Mouse (Mus musculus) limb, embryonic 10.5 days (tissue): ENCODE measurements around the gene Myh14. TPM values are rescaled to one million over a fixed set of nuclear protein-coding genes. Genes with fewer than 3 reads are reported as not detected.
"Not testable (repeated sequence)": the region's sequence is repeated elsewhere in the genome, so short reads cannot be mapped to it uniquely, and the experiment has no call there.

Experiments
- DNase-seq: peaks from one replicate; pipeline ENCODE4 v3.0.0-alpha.2; 2017; ENCODE audit warnings: low spot score
- H3K27ac ChIP-seq: fragments of 300-500 bp; sonication (generic); 2 replicates; pipeline ENCODE4 v1.5.1; 2016; ENCODE audit warnings: mild to moderate bottlenecking
- H3K27me3 ChIP-seq: fragments of 300-500 bp; sonication (generic); 2 replicates; pipeline ENCODE4 v1.6.1; 2016; ENCODE audit warnings: low read depth, mild to moderate bottlenecking; ENCODE audit not compliant: poor library complexity, severe bottlenecking
- H3K36me3 ChIP-seq: fragments of 300-500 bp; sonication (generic); 2 replicates; pipeline ENCODE4 v1.6.1; 2016; ENCODE audit warnings: mild to moderate bottlenecking, moderate library complexity
- H3K4me1 ChIP-seq: fragments of 300-500 bp; sonication (generic); 2 replicates; pipeline ENCODE4 v1.6.1; 2016
- H3K4me3 ChIP-seq: fragments of 300-500 bp; sonication (generic); 2 replicates; pipeline ENCODE4 v1.5.1; 2016; ENCODE audit warnings: mild to moderate bottlenecking, moderate library complexity
- H3K9me3 ChIP-seq: fragments of 300-500 bp; sonication (generic); replicated peaks from 2 replicates; pipeline ENCODE4 v1.6.1; 2016; ENCODE audit warnings: mild to moderate bottlenecking
- WGBS: fragments of 180-500 bp; shearing (Covaris S2); methylation state at CpG from one replicate; pipeline ENCODE4 v1.1.7; 2016; 5-methylcytosine and 5-hydroxymethylcytosine counted together
- polyA plus RNA-seq: library from polyadenylated mRNA; unstranded; fragments of >200 nt; fragmentation: Nextera tagmentation; extraction: Ambion mirVana; gene quantifications from 2 replicates; pipeline ENCODE4 v1.2.1, GENCODE M21; 2016

Gene Myh14
- 0.63 and 1.8 TPM in 2 replicates for polyA plus RNA-seq

GRCm38 (mm10) chr7:44670803-44671202, at the start of gene Myh14:
Myh14 (minus strand) TSS chr7:44670843.
- peak within 1 kb of the TSS; percentile 41 for H3K4me3 ChIP-seq
- no peaks in the 10 kb centered on the region for H3K9me3 ChIP-seq
- DNase-seq, result peak; percentile 84
- no peaks in the 10 kb centered on the region for H3K36me3 ChIP-seq
- peaks cover 12% of the 10 kb centered on the region for H3K4me1 ChIP-seq
- WGBS, result under 1% methylated on average over 23 of the region's 23 CpGs
- H3K27me3 ChIP-seq, result peaks cover 51% of the 10 kb centered on the region
- H3K27ac ChIP-seq, result peak within 1 kb of the TSS; percentile 71; the same call in 1 of the 2 replicates

GRCm38 (mm10) chr7:44709881-44710280, 39.2 kb upstream of the Myh14 start:
- no peaks in the 10 kb centered on the region for H3K4me1 ChIP-seq
- H3K27me3 ChIP-seq, result no peaks in the 10 kb centered on the region
- no peak overlapping the region for H3K27ac ChIP-seq
- DNase-seq, result no peak
- H3K9me3 ChIP-seq, result no peaks in the 10 kb centered on the region
- H3K36me3 ChIP-seq, result no peaks in the 10 kb centered on the region
- 81% methylated on average over 5 of the region's 5 CpGs for WGBS
- no peak overlapping the region for H3K4me3 ChIP-seq

- Histone ChIP-seq H3K27ac (no peak within 1 kb of the TSS), H3K27me3 (no peaks in the 10 kb centered on the region), H3K36me3 (no peaks in the 10 kb centered on the region), H3K9me3 (no peaks in the 10 kb centered on the region), H3K4me3 (no peak within 1 kb of the TSS), H3K4me1 (no peaks in the 10 kb centered on the region)
- WGBS, result 74% methylated on average over 14 of the region's 14 CpGs
- DNase-seq, result no peak
Measured at GRCm38 (mm10) chr7:44708574-44708973, 37.9 kb upstream of the Myh14 start, which contains the start of gene Izumo2. Izumo2 (plus strand) TSS chr7:44708742.

- DNase-seq, H3K9me3 ChIP-seq, H3K36me3 ChIP-seq, H3K4me1 ChIP-seq, H3K27me3 ChIP-seq, H3K4me3 ChIP-seq, H3K27ac ChIP-seq: not testable (repeated sequence)
- 95% methylated on average over 6 of the region's 6 CpGs for WGBS
Measured at GRCm38 (mm10) chr7:44708093-44708492, 37.5 kb upstream of the Myh14 start.

- H3K4me3 ChIP-seq, result no peak overlapping the region
- no peak overlapping the region for H3K27ac ChIP-seq
- WGBS, result 89% methylated on average over 5 of the region's 5 CpGs
- H3K9me3 ChIP-seq, result no peaks in the 10 kb centered on the region
- H3K36me3 ChIP-seq, result no peaks in the 10 kb centered on the region
- no peaks in the 10 kb centered on the region for H3K4me1 ChIP-seq
- DNase-seq, result no peak
- no peaks in the 10 kb centered on the region for H3K27me3 ChIP-seq
Measured at GRCm38 (mm10) chr7:44707169-44707675, 36.6 kb upstream of the Myh14 start.

- H3K27me3 ChIP-seq, result no peaks in the 10 kb centered on the region
- H3K4me3 ChIP-seq, result no peak overlapping the region
- no peaks in the 10 kb centered on the region for H3K9me3 ChIP-seq
- H3K4me1 ChIP-seq, result no peaks in the 10 kb centered on the region
- H3K27ac ChIP-seq, result no peak overlapping the region
- H3K36me3 ChIP-seq, result no peaks in the 10 kb centered on the region
- DNase-seq, result no peak
Measured at GRCm38 (mm10) chr7:44706322-44706721, 35.7 kb upstream of the Myh14 start.

GRCm38 (mm10) chr7:44705086-44705485, 34.4 kb upstream of the Myh14 start:
- no peaks in the 10 kb centered on the region for H3K9me3 ChIP-seq
- no peaks in the 10 kb centered on the region for H3K27me3 ChIP-seq
- H3K36me3 ChIP-seq, result no peaks in the 10 kb centered on the region
- H3K27ac ChIP-seq, result no peak overlapping the region
- no peaks in the 10 kb centered on the region for H3K4me1 ChIP-seq
- DNase-seq, result no peak
- 87% methylated on average over 4 of the region's 4 CpGs for WGBS
- H3K4me3 ChIP-seq, result no peak overlapping the region

GRCm38 (mm10) chr7:44704363-44704762, 33.7 kb upstream of the Myh14 start:
- Histone ChIP-seq H3K9me3 (no peaks in the 10 kb centered on the region), H3K27ac (no peak overlapping the region), H3K4me3 (no peak overlapping the region), H3K4me1 (no peaks in the 10 kb centered on the region), H3K27me3 (no peaks in the 10 kb centered on the region), H3K36me3 (no peaks in the 10 kb centered on the region)
- 55% methylated on average over 3 of the region's 3 CpGs for WGBS
- DNase-seq, result peak; percentile 37

GRCm38 (mm10) chr7:44702985-44703384, 32.3 kb upstream of the Myh14 start:
- WGBS, result 81% methylated on average over 8 of the region's 8 CpGs
- Histone ChIP-seq H3K4me1 (0 out of 2 replicates have a peak, but pooled peaks cover 5% of the 10 kb centered on the region), H3K27me3 (no peaks in the 10 kb centered on the region), H3K9me3 (no peaks in the 10 kb centered on the region), H3K27ac (no peak overlapping the region), H3K4me3 (no peak overlapping the region), H3K36me3 (no peaks in the 10 kb centered on the region)
- DNase-seq, result no peak

GRCm38 (mm10) chr7:44701921-44702320, 31.3 kb upstream of the Myh14 start:
- Histone ChIP-seq H3K4me3 (no peak overlapping the region), H3K4me1 (peaks cover 15% of the 10 kb centered on the region), H3K36me3 (no peaks in the 10 kb centered on the region), H3K27ac (no peak overlapping the region), H3K27me3 (peaks cover 8% of the 10 kb centered on the region), H3K9me3 (no peaks in the 10 kb centered on the region)
- DNase-seq, result peak; percentile 32
- 9% methylated on average over 6 of the region's 6 CpGs for WGBS

- WGBS, result 64% methylated on average over 7 of the region's 7 CpGs
- DNase-seq, result no peak
- H3K36me3 ChIP-seq, result no peaks in the 10 kb centered on the region
- H3K4me1 ChIP-seq, result peaks cover 17% of the 10 kb centered on the region
- no peak overlapping the region for H3K27ac ChIP-seq
- no peaks in the 10 kb centered on the region for H3K9me3 ChIP-seq
- H3K4me3 ChIP-seq, result no peak overlapping the region
- H3K27me3 ChIP-seq, result peaks cover 18% of the 10 kb centered on the region
Measured at GRCm38 (mm10) chr7:44697980-44698379, 27.3 kb upstream of the Myh14 start.

- H3K4me3 ChIP-seq, result peak overlapping the region; percentile 17; the same call in 1 of the 2 replicates
- peaks cover 17% of the 10 kb centered on the region for H3K4me1 ChIP-seq
- H3K27me3 ChIP-seq, result peaks cover 18% of the 10 kb centered on the region
- DNase-seq, result peak; percentile 31
- no peaks in the 10 kb centered on the region for H3K9me3 ChIP-seq
- no peak overlapping the region for H3K27ac ChIP-seq
- no peaks in the 10 kb centered on the region for H3K36me3 ChIP-seq
- 19% methylated on average over 20 of the region's 20 CpGs for WGBS
Measured at GRCm38 (mm10) chr7:44697191-44697710, 26.6 kb upstream of the Myh14 start.

- H3K9me3 ChIP-seq, result no peaks in the 10 kb centered on the region
- WGBS, result 88% methylated on average over 4 of the region's 4 CpGs
- peaks cover 17% of the 10 kb centered on the region for H3K4me1 ChIP-seq
Measured at GRCm38 (mm10) chr7:44695223-44695622, 24.6 kb upstream of the Myh14 start.

More at GRCm38 (mm10) chr7:44695223-44695622, 24.6 kb upstream of the Myh14 start:
- peaks cover 18% of the 10 kb centered on the region for H3K27me3 ChIP-seq
- H3K36me3 ChIP-seq, result no peaks in the 10 kb centered on the region
- DNase-seq, result no peak
- H3K27ac ChIP-seq, result no peak overlapping the region
- H3K4me3 ChIP-seq, result no peak overlapping the region
